Mouse (Mus musculus) kidney, postnatal 14 days (tissue): Measurements from ENCODE around the gene Fbxw27.
A peak's percentile ranks its signal among the peaks of the same experiment; 100 is the strongest.
"Not testable (repeated sequence)": the region's sequence is repeated elsewhere in the genome, so short reads cannot be mapped to it uniquely, and the experiment has no call there.

Experiments
- DNase-seq: peaks from one replicate; pipeline ENCODE4 v3.0.0; 2022; ENCODE audit warnings: mixed read lengths

Fbxw27 gene

GRCm38 (mm10) chr9:109790570-109790969 lies at the start of gene Fbxw27:
Gene Fbxw27, minus strand, starts transcription at chr9:109790670.
- DNase-seq = not testable (repeated sequence)

- no peak for DNase-seq
Observed at GRCm38 (mm10) chr9:109833088-109833412, 42.6 kb upstream of the Fbxw27 start.

- peak; percentile 89 for DNase-seq
Observed at GRCm38 (mm10) chr9:109832391-109833087, 42.1 kb upstream of the Fbxw27 start, which contains the start of gene Nme6. Gene Nme6, plus strand, starts transcription at chr9:109832749.

GRCm38 (mm10) chr9:109826181-109826580 lies 35.7 kb upstream of the Fbxw27 start:
- no peak for DNase-seq

GRCm38 (mm10) chr9:109825739-109826138 lies 35.3 kb upstream of the Fbxw27 start:
- no peak for DNase-seq

GRCm38 (mm10) chr9:109816341-109816740 lies 25.9 kb upstream of the Fbxw27 start:
- DNase-seq = no peak

- no peak for DNase-seq
Observed at GRCm38 (mm10) chr9:109813424-109813823, 23.0 kb upstream of the Fbxw27 start.

- DNase-seq = no peak
Observed at GRCm38 (mm10) chr9:109811980-109812379, 21.5 kb upstream of the Fbxw27 start, which contains the start of gene Spink8. Gene Spink8, plus strand, starts transcription at chr9:109812280.

GRCm38 (mm10) chr9:109807898-109808297 lies 17.4 kb upstream of the Fbxw27 start:
- no peak for DNase-seq

- DNase-seq = peak; percentile 5
Observed at GRCm38 (mm10) chr9:109806695-109807293, 16.3 kb upstream of the Fbxw27 start.

GRCm38 (mm10) chr9:109806260-109806659 lies 15.8 kb upstream of the Fbxw27 start:
- DNase-seq = no peak

- DNase-seq = peak; percentile 17
Observed at GRCm38 (mm10) chr9:109805596-109805995, 15.1 kb upstream of the Fbxw27 start.

GRCm38 (mm10) chr9:109798051-109798450 lies 7.6 kb upstream of the Fbxw27 start:
- DNase-seq = peak; percentile 25

GRCm38 (mm10) chr9:109795811-109796210 lies 5.3 kb upstream of the Fbxw27 start:
- DNase-seq = no peak

- no peak for DNase-seq
Observed at GRCm38 (mm10) chr9:109795221-109795620, 4.8 kb upstream of the Fbxw27 start.

- not testable (repeated sequence) for DNase-seq
Observed at GRCm38 (mm10) chr9:109766841-109767240, 23.6 kb downstream of the Fbxw27 start.

GRCm38 (mm10) chr9:109745989-109746388 lies 44.5 kb downstream of the Fbxw27 start, which contains the start of gene Fbxw26:
Gene Fbxw26, minus strand, starts transcription at chr9:109746089.
- DNase-seq = not testable (repeated sequence)
